Mouse (Mus musculus) lung, postnatal 4 days (tissue): ENCODE results near the gene B630019K06Rik.
"Not testable (repeated sequence)": the region's sequence is repeated elsewhere in the genome, so short reads cannot be mapped to it uniquely, and the experiment has no call there.

Experiments used
- DNase-seq, 2 experiments: peaks; one replicate each; pipeline ENCODE4 v3.0.0; 2021

B630019K06Rik gene

DNA sequence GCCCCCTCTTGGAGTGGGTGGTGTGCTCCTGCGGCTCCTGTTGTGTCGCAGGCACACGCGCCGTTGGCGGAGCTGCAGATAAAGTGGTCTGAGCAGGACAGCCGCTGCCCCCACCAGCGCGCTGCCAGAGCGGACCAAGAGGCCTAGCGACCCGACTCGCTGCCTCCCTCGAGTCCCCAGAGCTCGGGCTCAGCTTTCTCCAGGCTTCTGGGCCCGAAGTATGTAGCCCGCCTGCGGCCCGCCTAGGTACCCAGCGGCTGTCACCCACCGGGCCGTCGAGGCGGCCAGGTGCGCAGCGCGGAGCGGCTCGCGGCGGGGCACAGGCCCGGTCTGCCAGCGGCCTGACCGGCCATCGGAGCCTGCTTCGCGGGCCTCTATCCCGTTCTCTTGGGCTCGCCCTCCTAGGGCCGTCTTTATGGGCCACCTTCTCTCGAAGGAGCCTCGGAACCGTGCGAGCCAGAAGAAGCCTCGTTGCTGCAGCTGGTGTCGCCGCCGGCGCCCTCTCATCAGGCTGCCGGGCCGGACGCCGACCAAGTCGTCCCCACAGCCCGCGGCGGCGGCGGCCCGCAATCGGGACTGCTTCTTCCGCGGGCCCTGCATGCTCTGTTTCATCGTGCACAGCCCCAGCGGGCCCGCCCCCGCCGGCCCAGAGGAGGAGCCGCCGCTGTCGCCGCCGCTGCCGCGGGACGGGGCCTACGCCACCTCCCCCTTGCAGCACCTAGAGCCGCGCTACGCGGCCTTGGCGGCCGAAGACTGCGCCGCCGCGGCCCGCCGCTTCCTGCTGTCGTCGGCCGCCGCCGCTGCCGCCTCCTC, at the start of gene B630019K06Rik:
B630019K06Rik (plus strand) TSS at position 40 of the 813 bp plus-strand sequence.
- DNase-seq = peak; percentile 71 to 87

DNA sequence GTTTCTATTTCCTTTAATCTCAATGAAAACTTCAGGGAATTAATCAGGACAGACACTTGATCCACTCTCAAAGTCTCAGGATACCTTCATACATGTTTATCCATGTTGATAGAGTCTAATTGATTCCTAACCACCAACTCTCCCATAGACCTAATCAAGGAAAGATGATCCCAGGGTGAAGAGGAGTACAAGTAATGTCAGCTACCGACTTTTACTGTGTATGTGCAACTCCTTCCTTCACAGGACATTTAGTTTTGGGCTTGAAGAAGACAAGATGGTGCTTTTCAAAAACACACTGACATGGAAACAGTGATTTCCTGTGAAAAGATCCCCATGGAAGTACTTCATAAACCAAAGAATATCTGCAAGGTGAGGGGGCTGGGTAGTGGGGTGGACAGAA, 48.5 kb upstream of the B630019K06Rik start, which contains the start of gene Gm6592:
Gm6592 (plus strand) TSS at position 301 of the 400 bp plus-strand sequence.
- no peak for DNase-seq

- no peak for DNase-seq
Observed at GRCm38 (mm10) chrX:8852486-8852885, 39.7 kb upstream of the B630019K06Rik start.

DNA sequence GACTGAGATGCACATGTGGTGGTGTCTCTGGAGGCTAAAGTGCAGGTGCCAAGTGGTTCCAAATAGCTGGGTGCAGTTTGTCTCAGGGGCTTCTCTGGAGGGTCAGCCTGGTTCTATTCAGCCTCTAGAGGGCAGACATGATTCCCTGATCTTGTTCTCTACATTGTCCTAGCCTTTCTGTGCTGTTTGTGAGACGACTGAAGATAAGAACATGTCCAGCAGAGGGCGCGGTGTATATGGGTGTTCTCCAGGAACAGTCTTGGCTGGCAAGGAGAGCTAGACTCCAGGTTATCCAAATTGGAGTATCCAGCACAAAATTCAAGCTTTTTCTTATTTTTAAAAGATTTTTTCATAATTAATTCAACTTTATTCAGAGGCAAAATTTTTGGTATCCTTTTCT, 27.9 kb upstream of the B630019K06Rik start:
- DNase-seq = peak; percentile 45 to 74

- DNase-seq = not testable (repeated sequence)
Observed at GRCm38 (mm10) chrX:8873953-8874352, 18.2 kb upstream of the B630019K06Rik start, which contains the start of gene Gm5751. Gm5751 (plus strand) TSS chrX:8874253.

- no peak for DNase-seq
Observed at GRCm38 (mm10) chrX:8884336-8884735, 7.8 kb upstream of the B630019K06Rik start.

DNA sequence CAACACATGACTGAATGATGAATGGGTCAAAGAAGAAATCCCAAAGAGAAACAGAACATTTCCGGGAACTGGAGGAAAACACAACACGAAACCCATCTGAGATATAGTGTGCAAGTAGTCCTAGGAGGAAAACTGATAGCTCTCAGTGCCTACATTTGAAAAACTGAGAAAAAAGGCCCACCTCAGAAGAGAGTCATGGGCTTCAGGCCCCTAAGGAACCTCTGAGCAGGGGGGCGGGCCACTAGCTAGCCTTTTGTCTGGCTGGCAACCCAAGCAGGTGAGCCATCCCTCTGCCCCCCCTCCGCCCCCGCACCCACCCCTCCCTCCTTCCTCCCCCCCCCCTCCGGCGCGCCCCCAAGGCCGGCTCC, 223 bp upstream of the B630019K06Rik start:
- no peak for DNase-seq

- no peak for DNase-seq
Observed at GRCm38 (mm10) chrX:8893182-8893651, 1.0 kb downstream of the B630019K06Rik start.

DNA sequence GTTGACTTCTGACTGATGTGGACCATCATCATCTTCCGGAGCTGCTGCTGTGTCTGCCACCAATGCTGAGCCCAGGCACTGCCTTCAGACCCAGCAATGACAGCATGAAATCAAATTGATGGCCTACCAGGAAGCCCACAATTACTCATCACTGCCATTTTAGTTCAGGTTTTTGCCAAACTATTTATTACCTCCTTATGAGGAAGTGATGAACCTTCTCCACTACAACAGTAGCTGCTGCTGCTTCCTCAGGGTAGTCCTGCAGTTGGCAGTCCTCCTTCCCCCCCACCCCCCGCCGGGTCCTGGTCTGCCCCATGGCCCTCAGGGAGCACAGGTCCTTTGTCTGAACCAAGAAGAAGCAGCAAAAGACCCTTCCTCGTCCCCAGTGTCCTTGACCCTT, 8.6 kb downstream of the B630019K06Rik start:
- DNase-seq = no peak

DNA sequence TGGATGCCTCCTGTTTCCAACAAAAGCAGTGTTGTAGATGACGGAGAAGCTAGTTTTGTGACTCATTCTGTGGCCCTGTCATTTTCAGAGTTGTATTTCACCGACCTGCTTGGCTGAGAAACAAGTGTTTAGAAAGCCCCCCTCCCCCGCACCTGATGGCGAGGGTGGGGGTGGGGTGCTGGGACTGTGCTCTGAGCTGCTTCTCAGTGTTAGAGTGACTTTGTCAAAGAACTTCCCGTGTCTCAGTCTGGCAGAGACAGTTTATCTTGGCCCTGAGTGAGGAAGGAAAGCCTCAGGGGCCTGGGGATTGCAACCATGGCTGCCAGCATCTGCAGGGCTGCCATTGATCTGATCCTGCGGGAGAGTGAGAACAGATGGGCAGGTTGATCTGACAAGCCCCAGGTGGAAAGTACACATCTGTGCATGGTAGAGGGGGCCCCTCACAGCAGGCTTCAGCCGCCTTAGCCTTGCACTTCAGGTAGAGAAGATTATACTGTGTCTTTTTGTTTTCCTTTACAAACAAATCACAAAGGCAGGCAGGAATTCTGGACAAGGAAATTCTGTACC, 9.8 kb downstream of the B630019K06Rik start:
- DNase-seq = no peak

DNA sequence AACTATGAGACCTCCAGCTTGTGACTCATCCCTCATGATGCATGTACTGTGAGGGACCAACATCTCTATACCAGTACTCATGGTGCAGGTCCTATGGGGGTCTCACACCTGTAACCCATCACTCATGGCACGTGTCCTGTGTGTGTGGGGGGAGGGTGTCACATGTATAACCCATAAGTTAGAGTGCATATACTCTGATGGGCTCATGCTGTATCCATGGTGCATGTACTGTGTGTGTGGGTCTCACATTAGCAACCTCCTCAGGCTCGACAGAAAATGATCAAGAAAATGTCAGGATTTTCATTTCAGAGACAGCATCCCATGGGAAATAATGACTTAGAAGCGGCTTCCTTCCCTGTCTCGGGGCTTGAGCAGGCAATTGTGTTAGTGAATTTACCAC, 28.9 kb downstream of the B630019K06Rik start:
- no peak for DNase-seq

GRCm38 (mm10) chrX:8921813-8922607, 29.8 kb downstream of the B630019K06Rik start:
- DNase-seq = no peak

DNA sequence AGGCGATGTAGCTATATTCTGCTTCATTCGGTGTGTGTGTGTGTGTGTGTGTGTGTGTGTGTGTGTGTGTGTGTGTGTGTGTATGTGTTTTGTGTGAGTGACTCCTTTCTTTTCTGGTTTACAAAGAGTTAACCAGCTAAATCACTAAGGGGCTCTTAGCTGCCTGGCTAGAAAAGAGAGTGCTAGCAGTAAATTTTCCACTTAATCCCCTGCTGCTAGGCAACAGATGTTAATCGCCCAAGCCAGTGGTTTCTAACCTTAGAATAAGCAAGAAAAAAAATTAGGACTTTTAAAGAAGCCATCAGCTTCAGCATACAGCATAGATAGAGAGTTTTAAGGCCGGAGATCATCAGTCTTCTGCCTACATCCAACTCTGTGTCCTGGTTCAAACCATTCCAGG, 35.1 kb downstream of the B630019K06Rik start:
- DNase-seq = no peak

- no peak for DNase-seq
Observed at GRCm38 (mm10) chrX:8944041-8944440, 51.9 kb downstream of the B630019K06Rik start.
